Mouse (Mus musculus) heart, postnatal 0 days (tissue): Measurements from ENCODE around the gene Insl5. TPM values are rescaled to one million over a fixed set of nuclear protein-coding genes. Genes with fewer than 3 reads are reported as not detected.
A peak's percentile ranks its signal among the peaks of the same experiment; 100 is the strongest.

ENCODE experiments used
- ATAC-seq: fragments of 200-750 bp; cut with Nextera tagmentation; 2 replicates; pipeline ENCODE4 v1.8.0; 2017; ENCODE audit warnings: low read depth, moderate number of reproducible peaks, moderate library complexity; ENCODE audit not compliant: insufficient read depth
- DNase-seq: peaks from one replicate; pipeline ENCODE4 v3.0.0-alpha.2; 2016; ENCODE audit warnings: low spot score
- H3K27ac ChIP-seq: fragments of 300-500 bp; sonication (generic); 2 replicates; pipeline ENCODE4 v1.5.1; 2014; ENCODE audit warnings: low read depth, mild to moderate bottlenecking
- H3K27me3 ChIP-seq: fragments of 300-500 bp; sonication (generic); 2 replicates; pipeline ENCODE4 v1.6.1; 2014; ENCODE audit warnings: low read length, mixed read lengths; ENCODE audit not compliant: control insufficient read depth, insufficient read depth
- H3K36me3 ChIP-seq: fragments of 300-500 bp; sonication (generic); replicated peaks from 2 replicates; pipeline ENCODE4 v1.6.1; 2014; ENCODE audit warnings: low read length, mixed read lengths; ENCODE audit not compliant: control insufficient read depth, insufficient read depth
- H3K4me1 ChIP-seq: fragments of 300-500 bp; sonication (generic); 2 replicates; pipeline ENCODE4 v1.6.1; 2014; ENCODE audit warnings: antibody characterized with exemption; ENCODE audit not compliant: control insufficient read depth, insufficient read depth
- H3K4me2 ChIP-seq: fragments of 300-500 bp; sonication (generic); 2 replicates; pipeline ENCODE4 v1.6.1; 2014; ENCODE audit warnings: low read depth, mild to moderate bottlenecking, low read length, moderate library complexity
- H3K4me3 ChIP-seq: fragments of 300-500 bp; sonication (generic); 2 replicates; pipeline ENCODE4 v1.5.1; 2014; ENCODE audit warnings: low read depth, low read length
- H3K9ac ChIP-seq: fragments of 300-500 bp; sonication (generic); replicated peaks from 2 replicates; pipeline ENCODE4 v1.6.1; 2014; ENCODE audit warnings: low read depth, low read length, mixed read lengths
- H3K9me3 ChIP-seq: fragments of 300-500 bp; sonication (generic); replicated peaks from 2 replicates; pipeline ENCODE4 v1.6.1; 2016; ENCODE audit warnings: low read length; ENCODE audit not compliant: control insufficient read depth
- CTCF ChIP-seq: IDR thresholded peaks from 2 replicates; pipeline ENCODE4 v1.5.1; 2016; ENCODE audit warnings: antibody characterized with exemption, control low read depth, low read depth
- EP300 ChIP-seq: IDR thresholded peaks from 2 replicates; pipeline ENCODE4 v1.6.1; 2016; ENCODE audit warnings: antibody characterized with exemption, low read depth
- WGBS: fragments of 180-500 bp; shearing (Covaris S2); extraction: QIAGEN DNeasy Blood & Tissue Kit; methylation state at CpG from one replicate; pipeline ENCODE4 v1.1.7; 2014; 5-methylcytosine and 5-hydroxymethylcytosine counted together
- polyA plus RNA-seq: library from polyadenylated mRNA; unstranded; fragments of >200 nt; fragmentation: Nextera tagmentation; extraction: Ambion mirVana; gene quantifications from 2 replicates; pipeline ENCODE4 v1.2.1, GENCODE M21; 2015
- total RNA-seq: library from RNA; depleted of rRNA; stranded (reverse); fragments of >200 nt; gene quantifications from 2 replicates; pipeline ENCODE4 v1.2.3, GENCODE M21; 2014; ENCODE audit warnings: low replicate concordance

Gene Insl5
- total and polyA plus RNA-seq, 2 experiments from 2014 or later: not detected

- peak; percentile 62; the same call in 1 of the 2 replicates for ATAC-seq
Measured at GRCm38 (mm10) chr4:102986917-102987316, 39.7 kb downstream of the Insl5 start.

GRCm38 (mm10) chr4:102986173-102986572 lies 40.5 kb downstream of the Insl5 start:
- H3K36me3 ChIP-seq: no peaks in the 10 kb centered on the region
- H3K4me2 ChIP-seq: no peak overlapping the region
- no peak for ATAC-seq
- no peak overlapping the region for H3K4me3 ChIP-seq
- no peak for DNase-seq
- H3K4me1 ChIP-seq: no peaks in the 10 kb centered on the region
- no peaks in the 10 kb centered on the region for H3K27me3 ChIP-seq
- no peak overlapping the region for H3K9ac ChIP-seq
- no peak for TF ChIP-seq CTCF
- no peak for TF ChIP-seq EP300
- no peak overlapping the region for H3K27ac ChIP-seq
- 63% methylated on average over 7 of the region's 7 CpGs for WGBS
- H3K9me3 ChIP-seq: no peaks in the 10 kb centered on the region

More at GRCm38 (mm10) chr4:102986917-102987316, 39.7 kb downstream of the Insl5 start:
- no peaks in the 10 kb centered on the region for H3K9me3 ChIP-seq
- no peaks in the 10 kb centered on the region for H3K27me3 ChIP-seq
- H3K9ac ChIP-seq: no peak overlapping the region
- no peaks in the 10 kb centered on the region for H3K36me3 ChIP-seq
- H3K27ac ChIP-seq: no peak overlapping the region
- WGBS: 5% methylated on average over 2 of the region's 2 CpGs
- no peak overlapping the region for H3K4me3 ChIP-seq
- no peaks in the 10 kb centered on the region for H3K4me1 ChIP-seq
- DNase-seq: peak; percentile 81
- TF ChIP-seq EP300 (no peak), CTCF (peak; percentile 87)
- no peak overlapping the region for H3K4me2 ChIP-seq

GRCm38 (mm10) chr4:102981709-102982108 lies 44.9 kb downstream of the Insl5 start:
- no peak overlapping the region for H3K9ac ChIP-seq
- 77% methylated on average over 8 of the region's 8 CpGs for WGBS
- no peak overlapping the region for H3K4me2 ChIP-seq
- no peak overlapping the region for H3K27ac ChIP-seq
- TF ChIP-seq CTCF (no peak), EP300 (no peak)
- no peaks in the 10 kb centered on the region for H3K4me1 ChIP-seq
- DNase-seq: no peak
- peaks cover 5% of the 10 kb centered on the region for H3K27me3 ChIP-seq
- no peak for ATAC-seq
- H3K36me3 ChIP-seq: no peaks in the 10 kb centered on the region
- H3K4me3 ChIP-seq: no peak overlapping the region
- no peaks in the 10 kb centered on the region for H3K9me3 ChIP-seq

GRCm38 (mm10) chr4:102979385-102979784 lies 47.3 kb downstream of the Insl5 start:
- Histone ChIP-seq H3K27ac (no peak overlapping the region), H3K9ac (0 out of 2 replicates have a peak overlapping the region, but pooled peaks have one; percentile 12), H3K36me3 (no peaks in the 10 kb centered on the region), H3K9me3 (no peaks in the 10 kb centered on the region), H3K4me2 (peak overlapping the region; percentile 69), H3K4me3 (peak overlapping the region; percentile 42), H3K27me3 (peaks cover 5% of the 10 kb centered on the region), H3K4me1 (no peaks in the 10 kb centered on the region)
- ATAC-seq: no peak
- 39% methylated on average over 5 of the region's 5 CpGs for WGBS
- no peak for DNase-seq
- TF ChIP-seq EP300: no peak
- no peak; the same call in 1 of the 2 replicates for TF ChIP-seq CTCF

- WGBS: 4% methylated on average over 13 of the region's 13 CpGs
- ATAC-seq: 0 out of 2 replicates have a peak, but pooled peaks have one; percentile 27
- H3K27ac ChIP-seq: no peak within 1 kb of the TSS
Measured at GRCm38 (mm10) chr4:102978440-102978839, 48.2 kb downstream of the Insl5 start, which contains the start of gene Tctex1d1. TSS of gene Tctex1d1 (plus strand) at chr4:102978606.

More at GRCm38 (mm10) chr4:102978440-102978839, 48.2 kb downstream of the Insl5 start, which contains the start of gene Tctex1d1:
- H3K9me3 ChIP-seq: no peaks in the 10 kb centered on the region
- DNase-seq: no peak
- H3K9ac ChIP-seq: 0 out of 2 replicates have a peak within 1 kb of the TSS, but pooled peaks have one; percentile 12
- H3K4me3 ChIP-seq: peak within 1 kb of the TSS; percentile 42
- TF ChIP-seq CTCF (no peak), EP300 (no peak)
- peaks cover 5% of the 10 kb centered on the region for H3K27me3 ChIP-seq
- H3K4me2 ChIP-seq: peak within 1 kb of the TSS; percentile 69
- H3K4me1 ChIP-seq: no peaks in the 10 kb centered on the region
- H3K36me3 ChIP-seq: no peaks in the 10 kb centered on the region
